Mouse (Mus musculus): Measurements from ENCODE around the gene Gpc4. TPM values are rescaled to one million over a fixed set of nuclear protein-coding genes. Genes with fewer than 3 reads are reported as not detected.

Gpc4 gene
- polyA plus RNA-seq, 1 experiment, result 1.7 TPM

GRCm38 (mm10) chrX:52128794-52129193, 36.3 kb downstream of the Gpc4 start:
- Histone ChIP-seq H3K4me3 (no peak overlapping the region), H3K36me3 (ENCODE audit: control insufficient read depth, insufficient read depth) (no peaks in the 10 kb centered on the region), H3K4me2 (ENCODE audit: low read depth) (no peak overlapping the region), H3K27me3 (ENCODE audit: control insufficient read depth, insufficient read depth, insufficient read length) (no peaks in the 10 kb centered on the region), H3ac (ENCODE audit: control insufficient read depth, insufficient read length) (no peak overlapping the region), H3K79me2 (ENCODE audit: control insufficient read depth, insufficient read depth) (no peaks in the 10 kb centered on the region)
- TF ChIP-seq REST (IDR thresholded peaks at IDR 0.05; ENCODE audit: insufficient read depth, insufficient read length) (no peak), MAX (IDR thresholded peaks at IDR 0.05; ENCODE audit: low read depth) (no peak), TCF12 (IDR thresholded peaks at IDR 0.05; ENCODE audit: insufficient read depth, poor library complexity, severe bottlenecking) (no peak), MYOG (IDR thresholded peaks at IDR 0.05; ENCODE audit: control insufficient read depth in 1 of 3, insufficient read depth in 1 of 3, insufficient read length in 2 of 3, low read depth in 2 of 3) (no peak), USF1 (IDR thresholded peaks at IDR 0.05; ENCODE audit: low read depth) (no peak), CEBPB (IDR thresholded peaks at IDR 0.05; ENCODE audit: insufficient read depth, poor library complexity, severe bottlenecking) (no peak), POLR2AphosphoS2 (IDR thresholded peaks at IDR 0.05; ENCODE audit: insufficient read length, low read depth) (no peak), TCF3 (IDR thresholded peaks at IDR 0.05; ENCODE audit: insufficient read length, low read depth) (no peak), POLR2A (IDR thresholded peaks at IDR 0.05; ENCODE audit: insufficient read length, low read depth) (no peak), SRF (IDR thresholded peaks at IDR 0.05; ENCODE audit: control insufficient read depth, insufficient read length, low read depth) (no peak), E2F4 (IDR thresholded peaks at IDR 0.05; ENCODE audit: insufficient read depth) (no peak)

DNA sequence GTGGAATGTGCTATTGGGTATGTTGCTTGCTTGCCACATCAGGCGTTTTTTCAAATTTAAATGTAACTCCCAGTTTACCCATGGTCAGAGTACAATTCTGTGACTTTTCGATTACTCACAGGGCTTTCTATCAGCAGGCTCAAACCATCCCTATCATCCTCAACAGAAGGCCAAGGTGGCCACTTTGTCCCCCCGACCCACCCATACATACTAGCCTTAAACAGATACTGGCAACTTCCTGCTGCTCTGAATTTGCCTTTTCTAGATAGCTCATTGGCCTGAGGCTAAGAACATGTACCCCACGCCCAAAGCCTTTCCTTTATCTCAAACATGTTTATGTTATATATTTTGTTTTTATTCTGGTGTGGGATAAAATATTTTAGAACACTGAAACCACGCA, 51.4 kb downstream of the Gpc4 start:
- TF ChIP-seq E2F4 (IDR thresholded peaks at IDR 0.05; ENCODE audit: insufficient read depth) (no peak), USF1 (IDR thresholded peaks at IDR 0.05; ENCODE audit: low read depth) (no peak), MYOD1 (IDR thresholded peaks at IDR 0.05; ENCODE audit: control insufficient read depth in 1 of 3, insufficient read length in 2 of 3, low read depth in 2 of 3) (no peak), TCF12 (IDR thresholded peaks at IDR 0.05; ENCODE audit: insufficient read depth, poor library complexity, severe bottlenecking) (no peak), POLR2A (IDR thresholded peaks at IDR 0.05; ENCODE audit: insufficient read length, low read depth) (no peak), MYOG (IDR thresholded peaks at IDR 0.05; ENCODE audit: control insufficient read depth in 1 of 3, insufficient read depth in 1 of 3, insufficient read length in 2 of 3, low read depth in 2 of 3) (no peak), MAX (IDR thresholded peaks at IDR 0.05; ENCODE audit: low read depth) (no peak)

DNA sequence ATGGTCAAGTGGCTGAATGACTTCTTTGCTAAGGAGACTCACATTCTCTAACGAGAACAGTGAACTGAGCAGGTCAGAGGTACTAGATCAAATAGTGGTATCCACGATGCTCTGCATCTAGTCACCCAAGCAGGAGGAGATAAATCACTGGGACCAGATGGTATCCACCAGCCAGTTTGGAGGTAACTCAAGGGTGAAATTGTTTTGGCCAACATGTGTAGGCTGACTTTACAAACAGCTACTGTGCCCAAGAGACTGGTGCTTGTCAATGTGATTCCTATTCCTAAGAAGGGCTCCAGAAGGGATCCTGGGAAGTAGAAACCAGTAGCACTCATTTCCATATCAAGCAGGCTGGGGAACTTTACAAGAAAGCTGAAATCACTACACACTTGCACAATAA, 55.4 kb downstream of the Gpc4 start:
- no peak overlapping the region for H3ac ChIP-seq (ENCODE audit: control insufficient read depth, insufficient read length)
- no peak overlapping the region for H3K4me2 ChIP-seq (ENCODE audit: low read depth)
- H3K79me2 ChIP-seq (ENCODE audit: control insufficient read depth, insufficient read depth), result no peaks in the 10 kb centered on the region
- TF ChIP-seq POLR2AphosphoS2 (IDR thresholded peaks at IDR 0.05; ENCODE audit: insufficient read length, low read depth) (no peak), TCF12 (IDR thresholded peaks at IDR 0.05; ENCODE audit: insufficient read depth, poor library complexity, severe bottlenecking) (no peak), USF1 (IDR thresholded peaks at IDR 0.05; ENCODE audit: low read depth) (no peak), E2F4 (IDR thresholded peaks at IDR 0.05; ENCODE audit: insufficient read depth) (no peak), TCF3 (IDR thresholded peaks at IDR 0.05; ENCODE audit: insufficient read length, low read depth) (no peak), MAX (IDR thresholded peaks at IDR 0.05; ENCODE audit: low read depth) (no peak), SRF (IDR thresholded peaks at IDR 0.05; ENCODE audit: control insufficient read depth, insufficient read length, low read depth) (no peak), REST (IDR thresholded peaks at IDR 0.05; ENCODE audit: insufficient read depth, insufficient read length) (no peak), CEBPB (IDR thresholded peaks at IDR 0.05; ENCODE audit: insufficient read depth, poor library complexity, severe bottlenecking) (no peak), MYOG (IDR thresholded peaks at IDR 0.05; ENCODE audit: control insufficient read depth in 1 of 3, insufficient read depth in 1 of 3, insufficient read length in 2 of 3, low read depth in 2 of 3) (no peak), POLR2A (IDR thresholded peaks at IDR 0.05; ENCODE audit: insufficient read length, low read depth) (no peak), MYOD1 (IDR thresholded peaks at IDR 0.05; ENCODE audit: control insufficient read depth in 1 of 3, insufficient read length in 2 of 3, low read depth in 2 of 3) (no peak)
- H3K27me3 ChIP-seq (ENCODE audit: control insufficient read depth, insufficient read depth, insufficient read length), result no peaks in the 10 kb centered on the region
- no peaks in the 10 kb centered on the region for H3K36me3 ChIP-seq (ENCODE audit: control insufficient read depth, insufficient read depth)
- no peak overlapping the region for H3K4me3 ChIP-seq

More for the DNA sequence above, 51.4 kb downstream of the Gpc4 start:
- H3K4me3 ChIP-seq, result no peak overlapping the region
- no peaks in the 10 kb centered on the region for H3K36me3 ChIP-seq (ENCODE audit: control insufficient read depth, insufficient read depth)
- no peaks in the 10 kb centered on the region for H3K79me2 ChIP-seq (ENCODE audit: control insufficient read depth, insufficient read depth)
- H3K27me3 ChIP-seq (ENCODE audit: control insufficient read depth, insufficient read depth, insufficient read length), result no peaks in the 10 kb centered on the region
- H3K4me2 ChIP-seq (ENCODE audit: low read depth), result no peak overlapping the region
- H3ac ChIP-seq (ENCODE audit: control insufficient read depth, insufficient read length), result no peak overlapping the region

GRCm38 (mm10) chrX:52108966-52109365, 56.1 kb downstream of the Gpc4 start:
- H3K79me2 ChIP-seq (ENCODE audit: control insufficient read depth, insufficient read depth), result no peaks in the 10 kb centered on the region
- no peaks in the 10 kb centered on the region for H3K36me3 ChIP-seq (ENCODE audit: control insufficient read depth, insufficient read depth)
- no peak overlapping the region for H3K4me2 ChIP-seq (ENCODE audit: low read depth)
- H3K27me3 ChIP-seq (ENCODE audit: control insufficient read depth, insufficient read depth, insufficient read length), result no peaks in the 10 kb centered on the region
- H3K4me3 ChIP-seq, result no peak overlapping the region
- H3ac ChIP-seq (ENCODE audit: control insufficient read depth, insufficient read length), result no peak overlapping the region
- no peak for TF ChIP-seq USF1 (IDR thresholded peaks at IDR 0.05; ENCODE audit: low read depth)
- no peak for TF ChIP-seq POLR2A (IDR thresholded peaks at IDR 0.05; ENCODE audit: insufficient read length, low read depth)
- TF ChIP-seq E2F4 (IDR thresholded peaks at IDR 0.05; ENCODE audit: insufficient read depth), result no peak
- no peak for TF ChIP-seq REST (IDR thresholded peaks at IDR 0.05; ENCODE audit: insufficient read depth, insufficient read length)
- TF ChIP-seq TCF3 (IDR thresholded peaks at IDR 0.05; ENCODE audit: insufficient read length, low read depth), result no peak
- TF ChIP-seq MYOG (IDR thresholded peaks at IDR 0.05; ENCODE audit: control insufficient read depth in 1 of 3, insufficient read depth in 1 of 3, insufficient read length in 2 of 3, low read depth in 2 of 3), result no peak
- no peak for TF ChIP-seq TCF12 (IDR thresholded peaks at IDR 0.05; ENCODE audit: insufficient read depth, poor library complexity, severe bottlenecking)
- TF ChIP-seq SRF (IDR thresholded peaks at IDR 0.05; ENCODE audit: control insufficient read depth, insufficient read length, low read depth), result no peak
- no peak for TF ChIP-seq POLR2AphosphoS2 (IDR thresholded peaks at IDR 0.05; ENCODE audit: insufficient read length, low read depth)
- no peak for TF ChIP-seq CEBPB (IDR thresholded peaks at IDR 0.05; ENCODE audit: insufficient read depth, poor library complexity, severe bottlenecking)
- no peak for TF ChIP-seq MYOD1 (IDR thresholded peaks at IDR 0.05; ENCODE audit: control insufficient read depth in 1 of 3, insufficient read length in 2 of 3, low read depth in 2 of 3)
- no peak for TF ChIP-seq MAX (IDR thresholded peaks at IDR 0.05; ENCODE audit: low read depth)

GRCm38 (mm10) chrX:52103771-52104170, 61.3 kb downstream of the Gpc4 start:
- Histone ChIP-seq H3ac (ENCODE audit: control insufficient read depth, insufficient read length) (no peak overlapping the region), H3K4me3 (no peak overlapping the region)
- TF ChIP-seq USF1 (IDR thresholded peaks at IDR 0.05; ENCODE audit: low read depth) (no peak), TCF12 (IDR thresholded peaks at IDR 0.05; ENCODE audit: insufficient read depth, poor library complexity, severe bottlenecking) (no peak), SRF (IDR thresholded peaks at IDR 0.05; ENCODE audit: control insufficient read depth, insufficient read length, low read depth) (no peak), E2F4 (IDR thresholded peaks at IDR 0.05; ENCODE audit: insufficient read depth) (no peak), POLR2AphosphoS2 (IDR thresholded peaks at IDR 0.05; ENCODE audit: insufficient read length, low read depth) (no peak), MYOG (IDR thresholded peaks at IDR 0.05; ENCODE audit: control insufficient read depth in 1 of 3, insufficient read depth in 1 of 3, insufficient read length in 2 of 3, low read depth in 2 of 3) (no peak), MAX (IDR thresholded peaks at IDR 0.05; ENCODE audit: low read depth) (no peak), CEBPB (IDR thresholded peaks at IDR 0.05; ENCODE audit: insufficient read depth, poor library complexity, severe bottlenecking) (no peak), POLR2A (IDR thresholded peaks at IDR 0.05; ENCODE audit: insufficient read length, low read depth) (no peak), MYOD1 (IDR thresholded peaks at IDR 0.05; ENCODE audit: control insufficient read depth in 1 of 3, insufficient read length in 2 of 3, low read depth in 2 of 3) (no peak)

More at GRCm38 (mm10) chrX:52103771-52104170, 61.3 kb downstream of the Gpc4 start:
- no peak overlapping the region for H3K4me2 ChIP-seq (ENCODE audit: low read depth)
- H3K27me3 ChIP-seq (ENCODE audit: control insufficient read depth, insufficient read depth, insufficient read length), result no peaks in the 10 kb centered on the region
- H3K79me2 ChIP-seq (ENCODE audit: control insufficient read depth, insufficient read depth), result no peaks in the 10 kb centered on the region
- H3K36me3 ChIP-seq (ENCODE audit: control insufficient read depth, insufficient read depth), result no peaks in the 10 kb centered on the region

Measured in myocyte (in vitro differentiated cells).